Mouse (Mus musculus) forebrain, embryonic 11.5 days (tissue): ENCODE results near the gene Ccr1. TPM values are rescaled to one million over a fixed set of nuclear protein-coding genes. Genes with fewer than 3 reads are reported as not detected.

Source experiments
- ATAC-seq: fragments of 200-750 bp; cut with Nextera tagmentation; replicated peaks from 2 replicates; pipeline ENCODE4 v1.8.0; 2017; ENCODE audit warnings: moderate TSS enrichment; ENCODE audit not compliant: low FRiP score
- DNase-seq: peaks from one replicate; pipeline ENCODE4 v3.0.0-alpha.2; 2017; ENCODE audit warnings: low spot score
- H3K27ac ChIP-seq: fragments of 300-500 bp; sonication (generic); 2 replicates; pipeline ENCODE4 v1.5.1; 2014; ENCODE audit warnings: low read depth, low read length
- H3K27me3 ChIP-seq: fragments of 300-500 bp; sonication (generic); 2 replicates; pipeline ENCODE4 v1.6.1; 2014; ENCODE audit warnings: mild to moderate bottlenecking, low read length, mixed read lengths; ENCODE audit not compliant: control insufficient read depth, insufficient read depth
- H3K36me3 ChIP-seq: fragments of 300-500 bp; sonication (generic); 2 replicates; pipeline ENCODE4 v1.6.1; 2014; ENCODE audit warnings: mild to moderate bottlenecking, low read length, moderate library complexity, mixed read lengths; ENCODE audit not compliant: control insufficient read depth, insufficient read depth
- H3K4me1 ChIP-seq: fragments of 300-500 bp; sonication (generic); replicated peaks from 2 replicates; pipeline ENCODE4 v1.6.1; 2014; ENCODE audit warnings: low read length, mixed read lengths; ENCODE audit not compliant: control insufficient read depth, insufficient read depth
- H3K4me2 ChIP-seq: fragments of 300-500 bp; sonication (generic); 2 replicates; pipeline ENCODE4 v1.6.1; 2014; ENCODE audit warnings: low read depth, mild to moderate bottlenecking, low read length, moderate library complexity, mixed read lengths; ENCODE audit not compliant: severe bottlenecking
- H3K4me3 ChIP-seq: fragments of 300-500 bp; sonication (generic); 2 replicates; pipeline ENCODE4 v1.5.1; 2014; ENCODE audit warnings: low read depth, low read length
- H3K9ac ChIP-seq: fragments of 300-500 bp; sonication (generic); 2 replicates; pipeline ENCODE4 v1.6.1; 2014; ENCODE audit warnings: low read length
- H3K9me3 ChIP-seq: fragments of 300-500 bp; sonication (generic); 2 replicates; pipeline ENCODE4 v1.6.1; 2016; ENCODE audit warnings: low read length, mixed read lengths; ENCODE audit not compliant: control insufficient read depth
- WGBS: fragments of 180-500 bp; shearing (Covaris S2); extraction: QIAGEN DNeasy Blood & Tissue Kit; methylation state at CpG from one replicate; pipeline ENCODE4 v1.1.7; 2014; 5-methylcytosine and 5-hydroxymethylcytosine counted together
- polyA plus RNA-seq: library from polyadenylated mRNA; unstranded; fragments of >200 nt; fragmentation: Nextera tagmentation; extraction: Ambion mirVana; gene quantifications from 2 replicates; pipeline ENCODE4 v1.2.1, GENCODE M21; 2014

The Ccr1 gene
- polyA plus RNA-seq, 1 experiment from 2014 or later: 0.60 TPM

- Histone ChIP-seq H3K27me3 (no peaks in the 10 kb centered on the region), H3K36me3 (no peaks in the 10 kb centered on the region), H3K4me3 (no peak overlapping the region), H3K4me1 (no peaks in the 10 kb centered on the region), H3K9me3 (no peaks in the 10 kb centered on the region), H3K4me2 (no peak overlapping the region), H3K9ac (no peak overlapping the region), H3K27ac (no peak overlapping the region)
- ATAC-seq (no peak), DNase-seq (no peak)
- 92% methylated on average over 19 of the region's 19 CpGs for WGBS
These were observed 35.4 kb downstream of the Ccr1 start for GRCm38 (mm10) chr9:123932911-123933675.

- Histone ChIP-seq H3K36me3 (no peaks in the 10 kb centered on the region), H3K4me2 (no peak overlapping the region), H3K27me3 (no peaks in the 10 kb centered on the region), H3K4me3 (no peak overlapping the region), H3K4me1 (no peaks in the 10 kb centered on the region), H3K27ac (no peak overlapping the region), H3K9me3 (no peaks in the 10 kb centered on the region), H3K9ac (no peak overlapping the region)
- 82% methylated on average over 6 of the region's 6 CpGs for WGBS
- no peak for DNase-seq
- no peak for ATAC-seq
These were observed 36.5 kb downstream of the Ccr1 start for GRCm38 (mm10) chr9:123931761-123932700.

- ATAC-seq (no peak), DNase-seq (no peak)
- H3K36me3 ChIP-seq: no peaks in the 10 kb centered on the region
- peaks cover 3% of the 10 kb centered on the region; the same call in 1 of the 2 replicates for H3K9me3 ChIP-seq
- H3K4me3 ChIP-seq: no peak overlapping the region
- H3K27me3 ChIP-seq: no peaks in the 10 kb centered on the region
- no peak overlapping the region for H3K9ac ChIP-seq
- WGBS: 91% methylated on average over 3 of the region's 3 CpGs
- H3K27ac ChIP-seq: no peak overlapping the region
- H3K4me2 ChIP-seq: no peak overlapping the region
- H3K4me1 ChIP-seq: no peaks in the 10 kb centered on the region
These were observed 37.6 kb downstream of the Ccr1 start for GRCm38 (mm10) chr9:123930926-123931325.

GRCm38 (mm10) chr9:123930476-123930875 lies 38.0 kb downstream of the Ccr1 start:
- Histone ChIP-seq H3K4me2 (no peak overlapping the region), H3K27me3 (no peaks in the 10 kb centered on the region), H3K4me3 (no peak overlapping the region), H3K4me1 (no peaks in the 10 kb centered on the region), H3K36me3 (no peaks in the 10 kb centered on the region), H3K9ac (no peak overlapping the region), H3K9me3 (peaks cover 3% of the 10 kb centered on the region; the same call in 1 of the 2 replicates), H3K27ac (no peak overlapping the region)
- WGBS: 85% methylated on average over 3 of the region's 3 CpGs
- DNase-seq (no peak), ATAC-seq (no peak)

- no peaks in the 10 kb centered on the region for H3K36me3 ChIP-seq
- 89% methylated on average over 4 of the region's 4 CpGs for WGBS
These were observed 38.6 kb downstream of the Ccr1 start for GRCm38 (mm10) chr9:123929936-123930335.

GRCm38 (mm10) chr9:123928759-123929246 lies 39.7 kb downstream of the Ccr1 start:
- Histone ChIP-seq H3K4me3 (no peak overlapping the region), H3K36me3 (no peaks in the 10 kb centered on the region), H3K9ac (no peak overlapping the region), H3K4me1 (no peaks in the 10 kb centered on the region), H3K27ac (no peak overlapping the region), H3K9me3 (peaks cover 3% of the 10 kb centered on the region; the same call in 1 of the 2 replicates), H3K27me3 (no peaks in the 10 kb centered on the region), H3K4me2 (no peak overlapping the region)
- WGBS: 59% methylated on average over 8 of the region's 8 CpGs
- DNase-seq (no peak), ATAC-seq (no peak)

More at GRCm38 (mm10) chr9:123929936-123930335, 38.6 kb downstream of the Ccr1 start:
- H3K4me2 ChIP-seq: no peak overlapping the region
- H3K9ac ChIP-seq: no peak overlapping the region
- no peak for ATAC-seq
- no peak for DNase-seq
- H3K4me3 ChIP-seq: no peak overlapping the region
- no peaks in the 10 kb centered on the region for H3K4me1 ChIP-seq
- no peaks in the 10 kb centered on the region for H3K27me3 ChIP-seq
- H3K9me3 ChIP-seq: peaks cover 3% of the 10 kb centered on the region; the same call in 1 of the 2 replicates
- no peak overlapping the region for H3K27ac ChIP-seq

- H3K27ac ChIP-seq: no peak overlapping the region
- no peaks in the 10 kb centered on the region for H3K36me3 ChIP-seq
- no peak overlapping the region for H3K9ac ChIP-seq
- H3K4me2 ChIP-seq: no peak overlapping the region
- no peaks in the 10 kb centered on the region for H3K27me3 ChIP-seq
- no peak overlapping the region for H3K4me3 ChIP-seq
- peaks cover 3% of the 10 kb centered on the region; the same call in 1 of the 2 replicates for H3K9me3 ChIP-seq
- 0 out of 2 replicates have a peak, but pooled peaks cover 2% of the 10 kb centered on the region for H3K4me1 ChIP-seq
- ATAC-seq (no peak), DNase-seq (no peak)
- 80% methylated on average over 12 of the region's 12 CpGs for WGBS
These were observed 40.3 kb downstream of the Ccr1 start for GRCm38 (mm10) chr9:123928118-123928758.
